Mouse (Mus musculus) kidney, adult 8-10 months (tissue): ENCODE data around the gene Eea1.
A peak's percentile ranks its signal among the peaks of the same experiment; 100 is the strongest.
"Not testable (repeated sequence)": the region's sequence is repeated elsewhere in the genome, so short reads cannot be mapped to it uniquely, and the experiment has no call there.

Experiments used
- DNase-seq, 2 experiments: peaks; one replicate each; pipeline ENCODE4 v3.0.0; 2022

Eea1 gene

DNA sequence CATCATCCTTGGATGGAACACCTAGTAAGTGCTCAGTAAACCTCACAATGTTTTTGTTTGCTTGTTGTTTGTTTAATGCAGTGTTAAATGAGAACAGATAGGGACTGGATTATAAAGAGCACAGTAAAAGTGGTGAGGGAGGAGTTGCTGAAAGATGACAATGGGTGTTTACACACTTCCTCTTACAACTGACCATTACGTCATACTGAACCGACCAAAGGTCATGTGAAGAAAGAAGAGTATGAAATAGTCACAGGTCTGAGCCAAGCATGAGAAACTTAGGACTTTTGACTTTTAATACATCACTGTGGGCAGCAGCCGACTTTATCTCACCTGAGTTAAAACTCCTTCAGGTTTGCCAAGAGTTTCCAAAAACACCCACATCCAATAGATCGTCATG lies 135.0 kb downstream of the Eea1 start:
- peak in 1 of 2 experiments; percentile 14 for DNase-seq

DNA sequence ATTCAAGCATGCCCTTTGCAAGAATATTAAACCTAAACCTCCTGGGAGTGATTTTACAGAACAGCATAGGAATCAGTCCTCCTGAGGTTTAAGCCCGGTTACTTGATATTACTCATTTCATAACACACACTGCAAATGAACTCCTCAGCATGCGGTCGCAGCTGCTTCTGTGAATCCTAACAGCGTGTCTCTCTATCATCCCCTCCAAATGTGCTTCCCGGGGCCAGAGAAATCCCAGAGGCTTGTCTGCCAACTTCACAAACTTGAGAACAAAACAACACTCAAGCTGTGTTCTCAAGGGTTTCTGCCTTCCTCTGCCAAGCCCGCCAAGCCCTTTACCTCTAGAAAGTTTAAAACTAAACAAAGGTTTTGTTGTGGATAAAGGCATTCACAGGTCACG lies 135.4 kb downstream of the Eea1 start:
- no peak for DNase-seq

DNA sequence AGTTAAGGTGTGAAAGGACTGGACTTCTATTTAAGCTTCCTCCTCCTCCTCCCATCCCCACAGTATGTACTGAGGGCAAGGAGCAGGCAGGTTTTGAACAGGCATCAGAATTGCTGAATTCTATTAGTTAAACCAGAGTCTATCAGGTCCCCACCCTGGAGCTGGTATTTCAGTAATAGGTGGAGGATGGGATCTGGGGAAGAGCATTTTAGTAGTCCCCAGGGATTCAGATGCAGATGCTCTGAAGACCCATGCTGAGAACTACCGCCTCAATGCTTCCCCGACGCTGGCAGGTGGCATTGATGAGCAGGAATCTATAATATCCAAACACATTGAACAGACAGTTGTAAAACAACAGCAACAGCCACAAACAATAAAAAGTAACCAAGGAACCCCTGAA lies 136.0 kb downstream of the Eea1 start:
- no peak for DNase-seq

DNA sequence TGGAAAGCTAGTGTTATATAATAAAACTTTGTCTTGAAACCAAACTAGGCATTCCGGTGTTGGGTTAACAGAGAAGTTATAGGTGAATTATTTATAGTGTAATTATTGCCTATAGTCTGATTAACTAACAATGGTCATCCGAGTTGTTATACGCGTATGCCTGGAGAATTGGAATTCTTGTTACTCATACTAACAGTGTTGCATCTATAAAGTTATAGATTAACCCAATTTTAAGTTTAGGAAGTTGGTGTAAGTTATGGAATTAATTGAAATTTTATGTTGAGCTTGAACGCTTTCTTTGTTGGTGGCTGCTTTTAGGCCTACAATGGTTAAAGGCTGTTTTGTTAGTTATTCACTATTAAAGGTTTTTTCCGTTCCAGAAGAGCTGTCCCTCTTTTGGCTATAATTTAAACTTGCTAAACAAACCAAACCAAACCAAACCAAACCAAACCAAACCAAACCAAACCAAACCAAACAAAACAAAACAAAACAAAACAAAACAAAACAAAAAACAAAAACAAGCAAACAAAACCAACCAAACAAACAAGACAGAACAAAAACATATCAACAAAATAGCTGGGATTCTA lies 137.1 kb downstream of the Eea1 start:
- DNase-seq = not testable (repeated sequence)

DNA sequence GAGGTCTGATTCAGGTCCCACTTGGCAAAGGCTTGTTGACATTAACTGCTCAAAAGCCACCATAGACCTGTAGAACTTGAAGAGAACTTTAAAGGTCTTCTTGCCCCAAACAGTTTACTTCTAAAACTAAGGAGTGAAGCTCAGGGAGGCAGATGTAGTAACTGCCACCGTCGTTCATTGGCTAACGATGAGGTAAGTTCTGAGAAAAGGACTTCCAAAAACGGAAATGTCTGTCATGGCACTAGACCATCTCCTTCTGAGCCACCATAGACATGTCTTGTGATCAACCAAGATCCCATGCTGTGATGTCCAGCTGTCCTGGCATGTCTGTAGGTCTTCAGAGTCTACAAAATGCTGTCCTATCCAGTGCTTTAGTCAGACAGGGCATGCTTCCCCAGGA lies 139.4 kb downstream of the Eea1 start:
- DNase-seq = no peak

DNA sequence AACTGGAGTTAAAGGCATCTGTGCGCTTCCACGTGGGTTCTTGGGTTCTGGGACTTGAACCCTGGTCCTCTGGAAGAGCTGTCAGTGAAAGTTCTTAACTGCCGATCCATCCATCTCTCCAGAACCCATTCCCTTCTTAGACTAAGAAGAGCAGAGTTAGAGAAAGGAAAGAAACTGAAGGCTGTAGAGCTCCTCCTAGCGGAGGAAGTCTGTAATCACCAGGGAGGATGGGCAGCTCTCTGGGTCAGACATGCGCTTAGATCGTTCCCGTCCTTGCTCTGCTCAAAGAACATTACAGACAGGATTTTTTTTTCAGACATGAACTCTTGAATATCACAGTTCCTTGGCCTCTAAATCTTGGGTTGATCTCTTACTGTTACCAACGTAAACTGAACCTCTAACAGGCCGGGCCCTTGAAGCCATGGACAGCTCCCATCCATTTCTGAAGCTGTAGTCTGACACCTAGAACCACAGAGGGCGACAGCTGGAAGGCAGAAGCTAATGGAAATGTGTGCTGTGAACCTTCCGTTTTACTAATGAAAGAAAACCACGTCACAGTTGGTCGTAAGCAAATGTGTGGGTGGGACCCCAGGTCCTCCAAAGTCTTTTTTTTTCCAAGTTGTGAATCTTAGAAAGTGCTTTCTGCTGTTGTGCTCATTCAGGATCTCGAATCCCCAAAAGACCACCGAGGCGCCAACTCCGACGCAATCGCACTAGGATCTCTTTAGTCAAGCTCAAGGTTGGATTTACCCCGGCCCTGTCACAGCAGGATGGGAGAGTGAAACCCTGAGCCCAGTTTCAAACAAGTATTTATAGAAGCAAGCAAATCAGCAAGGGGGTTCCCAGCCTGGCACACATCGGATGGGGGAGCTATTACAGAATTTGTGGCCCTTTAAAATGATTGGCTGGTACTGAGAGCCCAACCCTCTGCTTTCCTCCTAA lies 140.3 kb downstream of the Eea1 start:
- DNase-seq = peak in 1 of 2 experiments; percentile 15

DNA sequence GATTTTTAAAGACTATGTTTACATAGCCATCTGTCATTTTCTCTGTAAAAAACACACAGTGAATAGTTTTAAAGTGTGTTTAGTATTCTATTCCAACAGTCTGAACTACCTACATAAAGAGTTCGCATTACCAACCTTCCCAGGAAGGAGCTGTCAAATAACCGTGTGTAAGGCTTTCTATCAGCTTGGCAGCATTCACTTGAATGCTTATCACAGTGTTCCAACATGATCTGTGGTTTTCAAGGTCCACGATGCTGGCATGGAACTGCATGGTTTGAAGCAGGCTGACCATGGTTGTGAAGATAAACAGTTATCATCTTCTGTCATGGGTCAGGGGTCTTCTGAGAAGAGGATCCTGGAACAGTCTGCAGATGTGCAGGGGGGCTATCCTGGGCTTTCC lies 141.8 kb downstream of the Eea1 start:
- DNase-seq = no peak

DNA sequence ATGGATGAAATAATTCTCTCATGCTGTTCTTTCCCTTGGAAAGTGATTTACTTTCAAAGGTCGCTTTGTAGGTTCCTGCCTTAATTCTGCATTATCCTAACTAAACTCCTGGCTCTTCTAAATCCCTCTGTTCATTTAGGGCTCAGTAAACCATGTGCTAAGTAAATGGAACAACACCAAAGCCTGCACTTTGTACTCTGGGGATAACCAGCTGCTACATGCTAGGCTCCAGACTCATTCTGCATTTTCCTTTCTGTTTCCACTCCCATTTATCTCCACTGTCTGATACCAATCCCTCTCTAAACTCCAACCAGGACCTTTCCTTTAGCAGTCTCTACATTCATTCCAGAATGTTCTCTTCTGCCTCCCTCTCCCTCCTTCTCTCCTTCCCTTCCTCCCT lies 149.3 kb downstream of the Eea1 start:
- no peak for DNase-seq

DNA sequence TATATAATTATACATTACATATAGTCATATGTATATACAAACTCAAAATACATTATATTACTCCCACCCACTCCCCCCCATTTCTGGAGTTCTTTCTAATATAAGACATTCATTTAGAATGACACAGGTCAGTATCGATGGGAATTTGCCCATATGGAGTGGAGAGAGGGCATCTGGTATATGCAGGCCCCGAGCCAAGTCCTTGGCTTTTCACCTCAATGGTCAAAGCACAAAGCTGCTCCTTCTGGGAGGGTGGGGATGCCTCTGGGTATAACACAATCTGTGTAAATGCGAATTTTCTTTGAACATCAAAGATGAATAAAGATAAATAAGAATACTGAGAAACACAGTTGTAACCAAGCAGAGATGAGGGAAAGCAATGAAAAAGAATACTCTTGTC lies 149.9 kb downstream of the Eea1 start:
- DNase-seq = no peak

DNA sequence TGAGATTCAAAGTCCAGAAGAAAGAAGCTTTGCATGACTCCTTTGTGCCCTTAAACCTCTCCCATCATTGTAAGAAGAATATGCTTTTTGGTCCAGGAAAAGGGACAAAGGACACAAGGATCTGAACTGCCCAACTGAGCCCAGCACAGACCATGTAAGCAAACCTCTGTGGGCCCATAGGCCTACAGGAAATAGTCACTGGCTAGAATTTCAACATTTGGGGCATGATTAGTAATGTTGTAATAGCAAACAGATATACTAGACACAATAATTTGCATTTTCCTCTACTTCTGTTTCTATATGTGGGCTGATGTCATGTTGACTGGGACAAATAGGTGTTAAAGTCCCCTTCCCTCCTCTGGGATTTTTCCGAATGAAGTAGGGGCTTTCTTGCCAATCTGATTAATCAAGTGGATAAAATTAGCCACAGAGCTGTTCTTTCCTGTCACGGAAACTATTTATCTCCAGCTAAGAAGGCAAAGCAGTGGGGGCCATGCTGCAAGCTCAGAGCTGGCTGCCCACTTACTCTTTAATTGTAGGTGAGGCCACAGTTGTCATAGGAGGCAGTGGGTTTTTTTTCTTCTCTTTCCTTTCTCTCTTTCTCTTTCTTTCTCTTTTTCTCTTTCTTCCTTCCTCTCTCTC lies 153.6 kb downstream of the Eea1 start:
- no peak for DNase-seq

DNA sequence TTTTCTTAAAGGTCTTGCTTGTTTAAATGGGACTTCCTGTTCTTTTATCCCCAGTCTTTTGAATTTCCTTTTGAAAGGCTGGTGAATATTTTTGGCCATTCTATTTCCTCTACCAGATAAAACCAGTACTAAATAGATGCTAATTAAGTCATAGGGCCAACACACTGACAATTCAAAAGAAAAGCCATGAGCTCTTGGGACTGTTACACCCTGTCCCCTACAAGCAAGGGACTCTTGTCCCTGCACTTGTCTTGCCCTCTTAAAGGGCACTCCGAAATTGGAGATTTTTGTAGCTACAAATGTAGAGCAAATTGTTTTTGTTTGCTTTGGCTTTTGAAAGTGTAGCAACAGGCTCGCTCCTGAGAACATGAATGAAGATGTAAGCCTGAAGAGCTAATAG lies 154.1 kb downstream of the Eea1 start:
- no peak for DNase-seq
